Mouse (Mus musculus) splenic B cell, adult 2 months (primary cell): ENCODE measurements around the gene Zfp493.
"Not testable (repeated sequence)": the region's sequence is repeated elsewhere in the genome, so short reads cannot be mapped to it uniquely, and the experiment has no call there.

Experiments
- DNase-seq: peaks from one replicate; pipeline ENCODE4 v3.0.0-alpha.2; 2011; ENCODE audit warnings: low read depth, low spot score
- H3K27me3 ChIP-seq: 2 replicates; pipeline ENCODE4 v1.6.1; 2012; ENCODE audit warnings: mild to moderate bottlenecking, low read length, moderate library complexity, mixed read lengths; ENCODE audit not compliant: control insufficient read depth, poor library complexity, insufficient read depth, severe bottlenecking
- H3K36me3 ChIP-seq: 2 replicates; pipeline ENCODE4 v1.6.1; 2012; ENCODE audit warnings: mild to moderate bottlenecking, low read length, moderate library complexity, mixed read lengths; ENCODE audit not compliant: control insufficient read depth, poor library complexity, insufficient read depth, severe bottlenecking

Zfp493 gene

GRCm38 (mm10) chr13:67813710-67814660 is 34.5 kb downstream of the Zfp493 start, which contains the start of gene Zfp273:
TSS of gene Zfp273 (plus strand) at chr13:67813740.
- DNase-seq, result peak; percentile 87
- no peaks in the 10 kb centered on the region for H3K27me3 ChIP-seq

GRCm38 (mm10) chr13:67818636-67819035 is 39.1 kb downstream of the Zfp493 start:
- H3K36me3 ChIP-seq, result 0 out of 2 replicates have a peak, but pooled peaks cover 3% of the 10 kb centered on the region
- DNase-seq, result no peak
- H3K27me3 ChIP-seq, result no peaks in the 10 kb centered on the region

More at GRCm38 (mm10) chr13:67813710-67814660, 34.5 kb downstream of the Zfp493 start, which contains the start of gene Zfp273:
- H3K36me3 ChIP-seq, result no peaks in the 10 kb centered on the region

GRCm38 (mm10) chr13:67830911-67831336 is 51.4 kb downstream of the Zfp493 start, which contains the start of gene Gm10037:
TSS of gene Gm10037 (plus strand) at chr13:67831106.
- no peaks in the 10 kb centered on the region for H3K27me3 ChIP-seq
- no peaks in the 10 kb centered on the region for H3K36me3 ChIP-seq
- peak; percentile 78 for DNase-seq

DNA sequence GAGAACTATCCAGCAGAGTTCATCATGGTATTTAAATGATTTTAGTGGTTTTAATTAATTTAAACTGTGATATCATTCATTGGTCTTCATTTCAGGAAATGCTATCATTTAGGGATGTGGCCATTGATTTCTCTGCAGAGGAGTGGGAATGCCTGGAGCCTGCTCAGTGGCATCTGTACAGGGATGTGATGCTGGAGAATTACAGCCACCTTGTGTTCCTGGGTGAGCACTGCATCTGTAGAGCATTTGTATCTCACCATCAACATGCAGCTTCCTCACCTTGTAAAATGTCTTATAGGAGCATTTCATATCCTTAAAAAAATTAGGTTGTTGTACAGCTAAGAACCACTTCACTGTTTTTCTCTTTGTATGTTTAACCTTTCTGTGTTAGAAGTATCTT is 53.6 kb downstream of the Zfp493 start:
- H3K36me3 ChIP-seq, H3K27me3 ChIP-seq, DNase-seq: not testable (repeated sequence)
